Mouse (Mus musculus) spleen, adult 2 months (tissue): ENCODE measurements around the gene Krt25. TPM values are rescaled to one million over a fixed set of nuclear protein-coding genes. Genes with fewer than 3 reads are reported as not detected.

Experiments
- DNase-seq, 2 experiments: peaks; one replicate each; pipeline versions ENCODE4 v3.0.0 to v3.0.0-alpha.2; 2012 to 2021; ENCODE audit warnings: low spot score in 2 of 2, low read depth in 1 of 2
- H3K27ac ChIP-seq: fragments of 200-500 bp; 2 replicates; pipeline ENCODE4 v1.5.1; 2012; ENCODE audit warnings: low read length, inconsistent platforms; ENCODE audit not compliant: insufficient read depth
- H3K27me3 ChIP-seq: fragments of 200-500 bp; 2 replicates; pipeline ENCODE4 v1.6.1; 2012; ENCODE audit warnings: mild to moderate bottlenecking, moderate library complexity, low read length, inconsistent platforms; ENCODE audit not compliant: control insufficient read depth, insufficient read depth
- H3K36me3 ChIP-seq: fragments of 200-500 bp; 2 replicates; pipeline ENCODE4 v1.6.1; 2012; ENCODE audit warnings: mild to moderate bottlenecking, low read length, inconsistent platforms; ENCODE audit not compliant: control insufficient read depth, insufficient read depth
- H3K4me1 ChIP-seq: fragments of 200-500 bp; 2 replicates; pipeline ENCODE4 v1.6.1; 2011; ENCODE audit warnings: inconsistent platforms; ENCODE audit not compliant: control insufficient read depth, insufficient read depth, insufficient read length
- H3K4me3 ChIP-seq: fragments of 200-500 bp; 2 replicates; pipeline ENCODE4 v1.5.1; 2011; ENCODE audit warnings: mild to moderate bottlenecking, inconsistent platforms; ENCODE audit not compliant: insufficient read depth, insufficient read length; ENCODE audit errors: extremely low read depth
- CTCF ChIP-seq: fragments of 200-500 bp; IDR thresholded peaks from 2 replicates; pipeline ENCODE4 v1.5.1; 2011; ENCODE audit warnings: mild to moderate bottlenecking, inconsistent platforms; ENCODE audit not compliant: insufficient read depth, insufficient read length, insufficient replicate concordance; ENCODE audit errors: extremely low read depth
- POLR2A ChIP-seq: fragments of 200-500 bp; IDR thresholded peaks from 2 replicates; pipeline ENCODE4 v1.6.1; 2011; ENCODE audit warnings: low read depth, low read length, inconsistent platforms
- WGBS: fragments of 180-500 bp; shearing (Covaris S2); methylation state at CpG from one replicate; pipeline ENCODE4 v1.1.7; 2018; 5-methylcytosine and 5-hydroxymethylcytosine counted together
- polyA plus RNA-seq: library from polyadenylated mRNA; depleted of rRNA; stranded (reverse); fragments of >200 nt; gene quantifications from 2 replicates; pipeline ENCODE4 v1.2.3, GENCODE M21; 2012; rRNA removed

Gene Krt25
- polyA plus RNA-seq: not detected in 2 replicates

GRCm38 (mm10) chr11:99322851-99323250 lies at the start of gene Krt25:
Krt25 (minus strand) TSS chr11:99322951.
- TF ChIP-seq POLR2A (no peak), CTCF (no peak)
- DNase-seq: no peak
- WGBS: 89% methylated on average over 11 of the region's 11 CpGs
- Histone ChIP-seq H3K27ac (no peak within 1 kb of the TSS), H3K27me3 (no peaks in the 10 kb centered on the region), H3K36me3 (no peaks in the 10 kb centered on the region), H3K4me3 (no peak within 1 kb of the TSS), H3K4me1 (no peaks in the 10 kb centered on the region)

DNA sequence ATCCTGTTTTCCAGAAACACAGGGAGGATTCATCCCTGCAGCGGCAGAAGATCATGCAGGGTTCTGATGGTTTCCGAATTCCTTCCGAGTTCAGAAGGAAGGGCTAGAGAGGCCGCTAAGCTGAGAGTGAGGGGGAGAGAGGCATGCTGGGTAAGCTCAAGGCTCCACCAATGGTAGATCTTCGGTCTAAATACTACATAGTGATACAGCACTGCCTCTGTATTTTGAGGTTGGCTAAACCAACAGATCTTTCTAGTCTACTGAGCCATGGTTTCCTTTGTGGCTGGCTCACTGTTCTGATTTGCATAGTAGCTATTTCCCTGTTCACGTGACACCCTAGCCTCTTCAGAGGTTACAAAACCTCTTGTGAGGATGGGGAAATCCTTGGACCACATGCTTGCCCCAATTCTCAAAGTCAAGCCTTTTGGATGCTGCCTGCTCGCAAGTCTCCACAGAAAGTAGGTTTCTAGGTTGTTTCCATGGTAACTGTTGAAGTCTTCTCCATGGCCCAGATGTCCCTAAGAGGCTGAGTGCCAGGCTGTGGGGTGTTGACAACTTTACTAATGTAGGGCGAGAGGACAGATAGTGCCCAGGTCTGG lies 47.2 kb upstream of the Krt25 start:
- Histone ChIP-seq H3K4me1 (no peaks in the 10 kb centered on the region; the same call in 1 of the 2 replicates), H3K27ac (no peak overlapping the region), H3K27me3 (no peaks in the 10 kb centered on the region), H3K36me3 (no peaks in the 10 kb centered on the region), H3K4me3 (no peak overlapping the region)
- WGBS: 61% methylated on average over 8 of the region's 8 CpGs
- DNase-seq: no peak
- TF ChIP-seq POLR2A (no peak), CTCF (no peak)

- Histone ChIP-seq H3K27me3 (no peaks in the 10 kb centered on the region), H3K4me1 (no peaks in the 10 kb centered on the region; the same call in 1 of the 2 replicates), H3K27ac (no peak overlapping the region), H3K36me3 (no peaks in the 10 kb centered on the region), H3K4me3 (no peak overlapping the region)
- 36% methylated on average over 3 of the region's 3 CpGs for WGBS
- TF ChIP-seq POLR2A (no peak), CTCF (no peak)
- no peak for DNase-seq
These were observed 46.5 kb upstream of the Krt25 start for GRCm38 (mm10) chr11:99369229-99369628.

- H3K27me3 ChIP-seq: no peaks in the 10 kb centered on the region
- H3K27ac ChIP-seq: no peak overlapping the region
- no peak for TF ChIP-seq CTCF
- no peak for TF ChIP-seq POLR2A
- H3K4me1 ChIP-seq: no peaks in the 10 kb centered on the region; the same call in 1 of the 2 replicates
- no peaks in the 10 kb centered on the region for H3K36me3 ChIP-seq
- DNase-seq: no peak
- 56% methylated on average over 10 of the region's 10 CpGs for WGBS
- no peak overlapping the region for H3K4me3 ChIP-seq
These were observed 44.0 kb upstream of the Krt25 start for GRCm38 (mm10) chr11:99366791-99367190.

GRCm38 (mm10) chr11:99364412-99364811 lies 41.7 kb upstream of the Krt25 start:
- Histone ChIP-seq H3K4me1 (no peaks in the 10 kb centered on the region), H3K27ac (no peak overlapping the region), H3K36me3 (no peaks in the 10 kb centered on the region), H3K4me3 (no peak overlapping the region), H3K27me3 (no peaks in the 10 kb centered on the region)
- no peak for TF ChIP-seq POLR2A
- TF ChIP-seq CTCF: peak; percentile 26; the same call in 1 of the 2 replicates
- no peak for DNase-seq
- WGBS: 24% methylated on average over 9 of the region's 9 CpGs

- no peak for DNase-seq
- 37% methylated on average over 8 of the region's 8 CpGs for WGBS
- Histone ChIP-seq H3K27ac (no peak overlapping the region), H3K4me1 (no peaks in the 10 kb centered on the region), H3K36me3 (no peaks in the 10 kb centered on the region), H3K27me3 (no peaks in the 10 kb centered on the region), H3K4me3 (no peak overlapping the region)
- TF ChIP-seq CTCF (no peak), POLR2A (no peak)
These were observed 38.7 kb upstream of the Krt25 start for GRCm38 (mm10) chr11:99361423-99361822.

GRCm38 (mm10) chr11:99351004-99351403 lies 28.3 kb upstream of the Krt25 start, which contains the start of gene Krt27:
Krt27 (minus strand) TSS chr11:99351104.
- H3K27ac ChIP-seq: no peak within 1 kb of the TSS
- no peaks in the 10 kb centered on the region; the same call in 1 of the 2 replicates for H3K27me3 ChIP-seq
- TF ChIP-seq CTCF: no peak
- TF ChIP-seq POLR2A: no peak
- DNase-seq: no peak
- no peak within 1 kb of the TSS for H3K4me3 ChIP-seq
- 75% methylated on average over 12 of the region's 12 CpGs for WGBS
- no peaks in the 10 kb centered on the region for H3K36me3 ChIP-seq
- no peaks in the 10 kb centered on the region for H3K4me1 ChIP-seq
